Mouse (Mus musculus): ENCODE data around the gene Npnt.

Npnt gene

DNA sequence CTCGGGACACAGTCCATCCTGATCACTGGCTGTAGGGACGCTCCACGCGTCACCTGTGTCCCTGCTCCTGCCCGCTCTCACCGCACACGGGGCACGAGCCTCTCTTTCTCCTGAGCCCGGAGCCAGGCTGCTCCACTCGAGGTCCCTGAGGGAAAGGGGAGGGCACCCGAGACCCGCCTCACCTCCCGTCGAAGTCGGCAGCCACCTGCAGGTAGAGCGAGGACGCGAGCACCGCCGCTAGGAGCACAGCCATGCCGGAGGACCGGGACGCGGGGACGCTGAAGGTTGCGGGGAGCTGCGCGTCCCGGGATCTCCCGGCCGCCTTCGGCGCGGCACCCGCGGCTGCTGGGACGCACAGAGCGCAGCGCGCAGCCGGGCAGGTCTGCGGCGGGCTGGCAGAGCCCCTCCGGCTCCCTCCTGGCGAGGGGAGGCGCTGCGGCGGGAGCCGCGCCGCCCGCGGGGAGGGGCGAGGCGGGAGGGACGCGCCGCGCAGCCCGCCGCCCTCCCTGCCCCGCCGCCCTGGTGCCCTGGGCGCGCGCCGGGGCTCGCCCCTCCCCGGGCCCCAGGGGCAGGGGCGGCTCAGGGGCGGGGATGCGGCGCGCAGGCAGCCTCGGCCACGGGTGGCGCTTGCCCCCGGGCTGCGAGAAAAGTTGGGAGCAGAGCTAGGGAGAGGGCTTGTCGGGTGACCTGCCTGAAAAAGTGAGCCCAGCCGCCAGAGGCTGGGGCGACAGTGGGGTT is at the start of gene Npnt:
Gene Npnt, minus strand, starts transcription at position 501 of the 738 bp plus-strand sequence.
- no peak for DNase-seq (ENCODE audit: low spot score in 2 of 2)

DNA sequence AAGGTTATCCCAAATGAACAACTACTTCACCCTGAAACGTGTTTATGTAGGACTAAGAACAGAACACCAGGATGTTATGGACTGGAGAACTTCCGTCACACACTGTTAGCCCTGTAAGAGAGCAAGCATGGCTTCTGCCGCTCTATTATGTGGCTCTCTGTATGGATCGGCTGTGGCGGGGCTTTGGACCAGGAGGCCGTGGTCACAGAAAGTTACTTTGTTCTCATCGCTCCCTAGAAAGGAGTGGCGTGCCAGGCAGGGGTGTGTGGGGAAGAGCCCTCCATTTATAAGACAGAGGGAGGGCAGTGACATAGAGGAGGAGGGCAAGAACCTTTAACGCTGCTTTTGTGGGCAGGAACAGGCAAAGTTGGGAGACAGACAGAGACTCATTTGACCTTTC is 46.2 kb upstream of the Npnt start:
- DNase-seq (ENCODE audit: low spot score in 2 of 2), result no peak

DNA sequence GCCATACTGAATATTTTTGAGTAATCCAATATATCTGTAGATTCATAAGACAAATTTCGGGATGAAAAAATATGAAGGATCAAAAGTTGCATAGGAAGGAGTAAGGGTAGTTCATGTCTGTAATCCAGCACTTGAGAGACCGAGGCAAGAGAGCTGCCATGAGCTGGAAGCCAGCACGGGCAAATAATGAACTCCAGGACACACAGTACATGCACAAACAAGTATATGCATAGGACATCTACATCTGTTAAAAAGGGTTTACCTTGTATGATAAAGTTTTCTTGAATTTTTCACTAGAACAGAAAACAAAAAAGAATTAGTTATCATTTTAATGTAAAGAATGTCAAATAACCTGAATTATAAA is 45.8 kb upstream of the Npnt start:
- no peak for DNase-seq (ENCODE audit: low spot score in 2 of 2)

DNA sequence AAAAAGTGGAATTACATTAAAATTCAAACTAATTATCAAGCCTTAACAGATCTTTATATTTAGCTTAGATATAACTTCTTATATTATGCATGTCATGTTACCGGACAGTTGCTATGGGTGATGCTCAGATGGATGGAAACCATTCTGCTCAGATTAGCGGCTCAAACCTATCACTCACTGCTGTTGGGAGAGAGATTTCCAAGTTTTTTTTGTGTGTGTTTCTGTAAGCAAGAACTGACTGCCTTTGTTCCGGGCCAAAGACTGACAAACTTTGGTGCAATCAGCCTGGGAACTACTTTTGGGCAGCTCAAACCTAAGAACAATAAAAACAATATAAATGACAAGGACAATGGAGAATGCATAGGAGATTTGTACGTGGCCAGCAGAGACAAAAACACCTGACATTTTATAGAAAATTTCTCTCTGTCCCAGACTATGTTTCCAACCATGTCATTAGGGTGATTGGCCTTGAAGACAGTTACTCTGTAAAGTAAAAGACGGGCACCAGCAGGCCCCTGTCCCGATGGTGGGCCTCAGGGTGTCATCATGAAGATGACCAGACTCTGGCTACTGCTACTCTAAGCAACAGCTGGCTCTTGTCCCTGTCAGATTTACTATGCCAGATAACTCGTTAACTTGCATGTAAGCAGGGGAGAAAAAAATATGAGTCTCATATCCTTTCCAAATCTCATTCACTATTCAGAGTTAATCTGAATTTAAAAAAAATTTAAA is 45.2 kb upstream of the Npnt start:
- DNase-seq (ENCODE audit: low spot score in 2 of 2), result no peak

DNA sequence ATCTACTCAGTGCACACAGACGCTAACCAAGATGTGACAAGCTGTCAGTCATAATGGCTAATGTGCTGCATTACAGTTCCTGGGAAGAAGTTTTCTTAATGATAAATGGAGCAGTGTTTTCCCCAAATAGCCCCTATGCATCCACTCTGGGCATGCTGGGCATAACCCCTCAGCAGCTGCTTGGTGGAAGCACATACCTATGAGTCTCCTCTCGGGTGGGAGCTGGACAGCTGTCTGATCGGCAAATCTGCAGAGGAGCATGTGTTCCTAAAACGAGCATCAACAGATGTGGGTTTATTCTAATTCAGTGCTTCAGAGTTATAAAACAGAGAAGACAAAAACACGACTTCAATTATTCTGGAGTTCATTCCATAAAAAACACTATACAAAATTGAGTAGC is 36.1 kb upstream of the Npnt start:
- DNase-seq (ENCODE audit: low spot score in 2 of 2), result peak in 1 of 2 experiments; percentile 7

DNA sequence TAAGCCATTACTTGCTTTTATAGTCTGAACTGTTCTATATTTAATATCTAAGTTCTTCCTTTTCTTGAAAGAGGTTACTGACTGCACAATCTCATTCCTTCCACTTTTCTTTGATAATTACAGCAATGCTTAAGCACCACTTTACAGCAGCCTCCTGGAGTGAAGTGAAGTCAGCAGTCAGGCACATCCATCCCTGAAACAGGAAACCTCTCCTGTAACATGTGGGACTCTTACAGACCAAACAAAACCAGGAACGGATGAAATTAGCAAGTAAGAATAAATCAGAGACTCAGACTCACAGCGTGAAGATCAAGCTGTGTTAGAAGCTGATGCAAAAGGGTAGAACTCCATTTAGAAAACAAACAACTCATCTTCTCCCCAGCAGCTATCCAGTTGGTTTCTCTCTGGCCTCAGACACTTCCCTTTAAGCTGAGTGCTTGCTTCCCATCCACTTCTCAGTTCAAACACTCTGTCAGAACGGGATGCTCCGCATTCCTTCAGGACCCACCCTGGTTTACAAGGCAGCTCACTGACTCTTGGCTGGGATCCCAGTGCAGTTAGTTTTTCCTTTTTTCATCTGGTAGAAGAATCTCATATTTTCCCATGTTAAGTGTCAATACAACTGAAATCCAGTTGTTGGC is 33.9 kb upstream of the Npnt start:
- DNase-seq (ENCODE audit: low spot score in 2 of 2), result no peak

DNA sequence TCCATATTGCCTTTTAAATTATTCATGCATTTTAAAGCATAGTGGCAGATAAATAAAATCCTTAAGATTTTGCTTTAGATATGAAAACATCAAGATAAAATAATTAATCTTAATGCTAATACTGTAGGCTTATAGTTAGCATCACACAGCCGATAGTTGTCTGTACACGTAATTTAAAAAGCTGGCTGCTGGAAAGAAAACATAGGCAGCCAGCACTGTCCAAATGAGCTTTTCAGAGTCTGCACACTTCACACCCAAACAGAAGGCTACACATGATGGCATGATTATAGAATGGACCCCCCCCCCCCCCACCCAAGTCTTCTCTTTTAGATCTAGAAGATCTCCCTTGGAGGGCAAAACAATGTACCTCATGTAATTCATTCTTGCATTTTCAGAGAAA is 31.9 kb upstream of the Npnt start:
- no peak for DNase-seq (ENCODE audit: low spot score in 2 of 2)

DNA sequence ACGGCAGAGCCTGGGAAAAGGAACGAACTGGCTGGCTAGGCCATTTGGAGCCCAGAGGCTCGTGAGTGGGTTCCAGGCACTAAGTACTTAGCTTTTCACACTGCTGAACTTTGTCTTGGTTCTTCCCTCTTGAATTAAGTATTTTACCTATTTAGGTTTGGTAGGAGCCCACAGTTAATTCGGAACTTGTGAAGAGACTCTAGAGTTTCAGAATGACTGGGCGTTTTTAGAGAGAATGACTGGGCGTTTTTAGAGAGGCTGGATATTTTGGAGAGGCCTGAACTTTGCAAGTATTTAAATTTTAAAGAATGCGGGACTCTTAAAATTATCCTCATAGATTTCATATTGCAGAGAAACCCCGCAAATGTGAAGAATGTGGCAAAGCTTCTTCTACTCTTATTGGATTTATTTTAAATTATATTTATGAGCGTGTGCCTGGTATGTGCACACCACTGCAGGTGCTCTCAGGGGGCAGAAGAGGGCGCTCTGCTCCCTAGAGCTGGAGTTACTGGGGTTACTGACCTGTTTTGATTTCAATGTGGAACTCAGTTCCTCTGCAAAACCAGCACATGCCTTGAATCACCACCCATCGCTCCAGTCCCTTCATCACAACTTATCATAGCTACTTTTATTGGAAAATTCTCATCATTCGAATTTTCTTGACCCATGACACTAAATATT is 29.8 kb upstream of the Npnt start:
- DNase-seq (ENCODE audit: low spot score in 2 of 2), result no peak

DNA sequence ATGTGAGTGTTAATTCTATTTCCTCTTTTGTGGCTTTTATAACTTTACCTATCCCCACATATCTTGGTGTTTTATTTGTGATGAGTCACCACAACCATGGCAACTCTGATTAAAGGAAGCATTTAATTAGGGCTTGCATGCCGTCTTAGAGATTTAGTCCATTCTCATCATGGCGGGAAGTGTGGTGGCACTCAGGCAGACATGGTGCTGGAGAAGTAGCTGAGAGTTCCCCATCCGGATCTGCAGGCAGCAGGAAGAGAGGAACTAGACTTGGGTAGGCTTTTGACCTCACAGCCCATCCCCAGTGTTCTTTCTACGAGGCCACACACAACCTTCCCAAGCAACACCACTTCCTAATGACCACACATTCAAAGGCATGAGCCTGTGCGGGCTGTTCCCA is 16.2 kb upstream of the Npnt start:
- no peak for DNase-seq (ENCODE audit: low spot score in 2 of 2)

DNA sequence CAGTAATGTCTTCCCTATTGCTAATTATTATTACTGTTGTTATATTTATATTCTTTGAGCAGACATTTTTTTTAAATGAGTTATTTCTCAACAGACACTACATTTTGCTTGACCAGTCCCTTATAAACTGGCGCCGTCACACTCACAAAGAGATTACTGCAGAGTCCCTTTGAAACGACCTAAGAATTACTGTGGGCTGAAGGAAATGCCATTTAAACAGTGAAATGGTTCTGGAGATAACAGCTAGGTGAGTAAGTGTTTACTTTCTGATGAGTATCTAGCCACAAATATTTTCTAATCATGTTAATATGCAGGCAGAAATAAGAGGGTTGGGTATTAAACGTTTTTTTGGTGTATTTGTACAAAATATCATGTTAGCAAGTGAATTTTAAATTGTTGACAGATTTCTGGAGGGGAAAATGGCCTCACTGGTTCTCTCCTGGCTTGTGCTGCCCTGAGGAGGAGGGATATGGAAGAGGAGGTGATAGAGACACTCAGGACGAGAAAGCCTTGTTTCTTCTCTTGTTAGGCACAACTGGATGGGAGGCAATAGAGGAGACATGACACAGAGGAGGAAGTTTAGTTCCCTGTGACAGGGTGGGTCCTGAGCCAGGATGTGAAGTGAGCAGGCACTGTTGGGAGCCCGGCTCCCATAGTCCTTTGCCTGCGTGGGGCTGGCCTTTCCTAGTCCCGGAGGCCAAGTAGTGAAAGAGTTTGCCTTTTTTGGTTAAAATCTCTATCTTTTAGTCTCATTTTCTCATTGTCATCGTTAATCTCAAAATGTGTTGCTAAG is 14.8 kb upstream of the Npnt start:
- no peak for DNase-seq (ENCODE audit: low spot score in 2 of 2)

DNA sequence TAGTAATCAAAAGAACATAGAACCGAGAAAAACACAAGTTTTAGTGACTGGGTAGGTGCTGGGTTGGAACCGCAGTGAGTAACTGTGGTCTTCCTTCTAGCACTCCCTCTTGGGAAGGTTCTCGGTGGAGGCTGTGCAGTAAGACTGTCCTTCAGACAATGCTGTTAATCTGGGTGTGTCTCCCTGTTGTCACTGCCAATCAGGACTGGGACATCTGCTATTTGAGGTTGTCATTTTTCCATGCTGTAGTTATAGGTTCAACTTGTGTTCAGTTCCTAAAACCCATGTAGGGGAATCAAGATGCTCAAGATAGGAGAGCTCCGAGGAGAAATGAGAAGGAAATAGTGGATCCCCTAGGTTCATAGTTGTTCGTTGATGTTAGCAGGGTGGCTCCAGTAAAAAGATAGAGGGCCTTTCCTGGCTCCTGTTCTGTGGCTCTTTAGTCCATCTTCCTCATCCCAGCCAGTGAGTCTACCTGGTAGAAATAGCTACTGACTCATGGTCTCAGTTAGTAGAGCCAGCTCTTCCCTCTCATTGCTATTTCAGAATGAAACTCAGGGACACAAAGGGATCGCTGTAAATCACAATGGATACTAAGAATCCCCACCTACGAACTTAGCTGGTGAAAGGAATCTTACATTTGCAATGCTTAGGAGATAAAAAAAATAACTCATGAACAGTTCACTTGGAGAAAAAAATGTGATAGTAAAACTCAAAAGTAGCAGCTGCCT is 12.7 kb upstream of the Npnt start:
- no peak for DNase-seq (ENCODE audit: low spot score in 2 of 2)

DNA sequence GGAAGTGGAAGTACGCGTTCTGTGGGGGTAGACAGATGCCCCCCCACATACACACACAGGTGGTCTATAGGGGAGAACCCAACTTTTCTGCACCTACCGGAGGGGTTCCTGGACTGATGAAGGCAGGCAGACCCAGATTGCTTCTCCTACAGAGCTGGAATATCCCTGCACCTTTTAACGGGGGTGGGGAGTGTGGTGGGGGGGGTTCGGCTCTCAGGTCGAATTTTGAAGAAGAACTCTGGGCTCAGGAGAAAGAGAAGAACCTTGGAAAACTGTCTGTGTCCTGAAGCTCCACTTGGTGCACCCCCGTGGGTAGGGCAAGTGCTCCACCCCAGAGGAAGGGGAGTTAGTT is 414 bp upstream of the Npnt start:
- no peak for DNase-seq (ENCODE audit: low spot score in 2 of 2)

DNA sequence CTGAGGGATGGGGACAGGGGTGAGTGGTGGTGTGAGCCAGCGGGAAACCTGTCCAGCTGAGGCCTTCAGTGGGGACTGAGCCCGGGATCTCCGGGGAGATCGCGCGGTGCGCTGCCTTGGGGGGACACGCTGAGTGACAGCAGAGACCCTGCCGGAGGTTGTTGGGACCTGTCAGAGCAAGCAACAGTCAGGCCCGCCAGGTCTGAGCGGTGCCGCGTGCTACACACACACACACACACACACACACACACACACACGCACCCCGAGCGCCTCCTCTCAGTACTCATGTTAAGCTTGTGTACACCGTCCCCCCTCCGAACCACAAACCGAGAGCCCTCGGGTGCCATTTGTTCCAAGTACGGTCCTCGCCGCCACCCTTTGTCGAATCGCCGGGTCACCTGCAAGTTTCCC is 706 bp downstream of the Npnt start:
- DNase-seq (ENCODE audit: low spot score in 2 of 2), result peak in 1 of 2 experiments; percentile 15

DNA sequence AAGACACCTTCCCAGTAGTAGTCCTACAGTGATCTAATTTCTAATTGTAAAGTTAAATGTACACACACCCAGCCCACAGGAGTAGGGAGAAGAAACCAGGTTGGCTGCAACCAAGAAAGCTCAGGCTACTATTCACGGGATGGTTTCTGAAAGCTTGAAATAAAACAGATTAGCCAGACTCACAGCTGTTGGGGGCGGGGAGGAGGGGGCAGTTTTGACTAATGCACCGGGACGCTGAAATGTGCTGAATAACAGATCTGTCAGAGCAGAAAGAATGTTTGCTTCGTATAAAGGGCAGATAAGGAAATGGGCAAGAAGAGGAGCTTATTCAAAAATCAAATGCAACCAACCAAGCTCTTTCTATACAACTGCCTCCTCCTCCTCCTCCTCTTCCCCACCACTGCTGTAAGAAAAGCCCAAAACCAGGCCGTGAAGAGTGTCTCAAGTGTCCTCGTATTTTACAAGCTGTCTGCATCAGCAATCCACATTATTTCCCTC is 1.7 kb downstream of the Npnt start:
- DNase-seq (ENCODE audit: low spot score in 2 of 2), result no peak

DNA sequence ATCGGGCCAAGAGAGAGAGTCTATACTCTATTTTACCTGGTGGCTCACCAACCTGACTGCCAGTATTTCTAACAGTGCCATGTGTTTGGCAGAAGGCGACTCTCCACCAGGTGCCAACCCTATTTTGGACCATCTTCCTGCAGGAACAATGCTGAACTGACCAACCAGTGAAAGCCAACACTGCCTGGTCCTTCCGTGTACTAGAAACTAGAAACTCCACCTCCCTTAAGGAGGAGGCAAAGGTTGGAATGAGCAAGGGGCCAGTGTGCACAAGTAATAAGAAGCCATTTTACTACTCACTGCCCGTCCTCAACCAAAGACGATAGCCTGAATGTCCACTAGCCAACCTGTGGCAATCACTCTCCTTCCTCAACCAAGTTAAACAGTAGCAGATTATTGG is 4.0 kb downstream of the Npnt start:
- no peak for DNase-seq (ENCODE audit: low spot score in 2 of 2)

DNA sequence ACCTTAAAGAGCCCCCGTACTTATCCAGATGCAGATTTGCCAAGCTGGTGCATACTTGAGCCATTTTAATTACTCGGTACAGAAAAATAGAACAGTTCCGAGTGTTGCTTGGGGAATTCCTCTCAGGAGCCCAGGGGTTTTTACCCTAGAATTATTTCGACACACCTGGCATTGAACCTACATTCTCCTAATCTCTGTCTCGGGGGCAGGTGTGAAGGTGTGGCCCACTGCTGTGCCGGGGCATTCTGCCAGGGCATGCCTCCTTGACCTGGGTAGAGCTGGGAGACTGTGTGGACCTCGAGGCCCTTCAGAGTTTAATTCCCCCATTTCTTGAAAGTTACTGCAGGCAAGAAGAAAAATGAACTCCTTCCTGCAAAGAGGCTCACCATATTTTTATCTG is 4.4 kb downstream of the Npnt start:
- DNase-seq (ENCODE audit: low spot score in 2 of 2), result no peak

DNA sequence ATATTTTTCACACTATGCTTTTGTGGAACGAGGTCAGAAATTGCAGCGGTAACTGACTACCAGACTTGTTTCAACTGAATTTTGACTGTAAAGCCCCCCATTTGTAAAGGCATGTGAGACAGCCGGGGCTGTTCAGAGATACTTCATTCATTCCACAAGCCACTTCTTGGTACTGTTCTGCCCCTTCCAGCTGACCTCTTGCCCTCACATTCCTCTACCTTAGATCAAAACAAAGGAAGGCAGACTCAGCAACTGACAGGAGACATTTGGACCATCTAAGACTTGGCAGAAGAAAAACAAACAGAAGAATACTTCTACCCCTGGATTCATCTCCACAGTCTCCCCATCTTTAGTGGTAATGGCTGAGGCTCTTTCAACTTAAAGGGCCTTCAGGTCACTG is 5.5 kb downstream of the Npnt start:
- DNase-seq (ENCODE audit: low spot score in 2 of 2), result no peak

DNA sequence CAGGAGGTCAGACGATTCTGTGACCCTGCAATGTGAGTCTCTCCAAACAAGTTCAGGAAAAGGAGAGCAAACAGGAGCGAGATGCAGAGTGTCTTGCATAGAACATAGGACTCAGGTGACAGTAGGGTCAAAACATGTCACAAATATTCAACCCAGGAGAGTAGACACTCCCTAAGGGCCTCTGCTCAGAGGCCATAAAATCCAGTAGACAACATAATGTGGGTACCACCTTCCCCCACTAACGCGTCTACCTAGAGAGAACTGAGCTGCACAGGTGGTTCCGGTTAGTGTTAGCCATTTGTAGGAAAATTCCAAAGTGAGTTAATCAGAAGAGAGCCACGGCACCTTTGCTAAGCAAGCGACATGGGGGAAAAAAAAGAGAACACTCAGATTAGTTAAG is 5.9 kb downstream of the Npnt start:
- DNase-seq (ENCODE audit: low spot score in 2 of 2), result no peak

DNA sequence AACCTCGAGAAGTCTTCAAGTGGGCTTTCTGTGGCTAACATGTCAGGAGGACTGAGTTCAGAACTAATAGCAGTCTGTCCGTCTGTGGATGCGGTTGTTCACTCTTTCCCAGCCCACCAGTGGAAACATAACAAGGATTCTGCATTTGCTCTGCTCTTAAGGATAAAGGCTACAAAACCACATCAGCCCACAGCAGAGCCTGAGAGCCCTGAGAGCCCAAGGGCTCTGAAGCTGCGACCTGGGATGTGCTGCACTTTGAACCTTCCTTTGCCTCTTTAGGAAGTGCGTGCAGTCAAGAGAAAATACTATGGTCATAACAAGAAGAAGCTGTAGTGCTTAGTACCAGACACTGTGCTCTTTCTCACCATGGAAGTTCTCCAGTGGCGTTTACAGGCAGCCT is 7.3 kb downstream of the Npnt start:
- no peak for DNase-seq (ENCODE audit: low spot score in 2 of 2)

DNA sequence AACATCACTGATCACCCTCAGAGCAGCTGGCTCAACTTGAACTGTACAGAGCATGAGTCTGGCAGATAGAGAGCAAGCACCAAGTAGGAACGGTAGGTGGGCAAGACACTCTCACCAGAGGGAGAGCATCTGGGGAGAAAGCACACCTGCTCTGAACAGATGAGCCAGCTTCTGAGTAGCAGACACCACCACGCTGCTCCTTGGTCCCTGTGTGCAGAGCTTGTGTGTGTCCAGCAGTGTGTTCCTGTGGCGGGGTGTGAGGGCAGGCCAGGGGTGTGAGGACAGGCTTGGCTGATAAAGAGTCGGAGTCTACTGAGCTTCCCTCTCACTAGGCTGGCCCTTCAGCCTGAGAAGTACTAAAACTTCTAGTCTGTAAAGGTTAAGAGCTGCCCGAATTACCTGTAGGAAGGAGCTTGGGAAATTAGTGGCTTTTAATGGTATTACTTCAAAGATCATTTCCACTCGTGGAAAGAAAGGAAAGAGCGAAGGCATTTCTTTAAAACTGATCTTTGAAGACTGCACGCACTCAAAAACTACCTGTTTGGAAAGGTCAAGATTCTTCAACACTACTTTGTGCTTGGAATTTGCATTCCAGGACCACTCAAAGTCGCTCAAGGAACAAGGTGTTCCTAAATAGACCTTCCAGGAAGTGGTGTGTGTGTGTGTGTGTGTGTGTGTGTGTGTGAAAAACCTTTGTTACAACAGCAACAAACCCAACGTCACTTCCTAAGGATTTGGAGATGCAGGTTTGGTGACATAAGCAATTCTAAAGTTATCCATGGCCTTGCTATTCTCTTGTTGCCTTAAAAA is 9.7 kb downstream of the Npnt start:
- DNase-seq (ENCODE audit: low spot score in 2 of 2), result no peak
